Mouse (Mus musculus) spleen, adult 12 weeks (tissue): ENCODE data around the gene Gphn.
"Not testable (repeated sequence)": the region's sequence is repeated elsewhere in the genome, so short reads cannot be mapped to it uniquely, and the experiment has no call there.

ENCODE experiments used
- DNase-seq: peaks from one replicate; pipeline ENCODE4 v3.0.0; 2022; ENCODE audit warnings: low spot score

Gene Gphn

DNA sequence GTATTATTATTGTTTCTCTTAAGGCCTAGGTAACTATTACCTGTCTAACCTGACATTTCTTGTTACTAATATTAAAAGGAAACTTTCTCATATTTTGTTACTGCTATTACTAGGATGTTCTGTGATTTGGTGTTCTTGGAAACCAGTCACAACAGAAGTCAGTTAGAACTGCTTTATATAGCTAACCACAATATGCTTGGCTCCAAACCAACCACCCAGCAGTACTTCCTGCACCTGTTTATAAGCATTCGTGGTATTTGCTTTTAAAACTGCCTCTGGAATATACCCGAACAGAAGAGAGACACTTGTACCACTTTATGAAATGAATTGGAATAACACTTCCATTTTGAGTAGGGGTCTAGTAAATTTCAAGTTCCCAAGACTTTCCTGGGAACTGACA, 130.3 kb downstream of the Gphn start:
- no peak for DNase-seq

DNA sequence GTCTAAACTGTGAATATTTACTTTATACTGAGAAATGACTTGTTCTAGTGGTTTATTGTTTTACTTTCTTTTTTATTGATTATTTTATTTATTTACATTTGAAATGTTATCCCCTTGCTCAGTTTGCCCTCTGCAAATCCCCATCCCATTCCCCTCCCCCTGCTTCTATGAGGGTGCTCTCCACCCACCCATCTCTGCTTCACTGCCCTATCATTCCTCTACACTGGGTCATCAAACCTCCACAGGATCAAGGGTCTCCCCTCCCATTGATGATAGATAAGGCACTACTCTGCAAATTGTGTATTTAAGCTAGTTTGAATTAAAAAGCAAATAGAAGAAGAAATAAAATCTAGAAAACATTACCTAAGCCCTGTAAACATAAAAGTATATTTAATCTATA, 163.1 kb downstream of the Gphn start:
- no peak for DNase-seq

DNA sequence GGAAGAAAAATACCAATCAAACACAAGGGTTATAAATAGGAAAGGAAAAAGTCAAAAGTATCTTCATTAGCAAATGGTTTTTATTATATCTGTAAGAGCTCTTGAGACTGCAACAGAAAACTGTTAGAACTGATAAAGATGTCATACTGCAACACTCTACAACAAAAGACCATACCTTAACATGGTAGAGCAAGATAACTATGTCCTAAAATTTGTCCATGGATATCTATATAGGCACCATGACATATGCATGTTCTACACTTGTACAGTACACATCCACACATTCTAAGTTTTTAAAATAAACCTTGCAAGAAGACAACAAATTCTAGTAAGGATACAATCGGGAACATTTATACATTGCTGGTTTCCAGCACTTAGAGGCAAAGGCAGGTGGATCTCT, 169.1 kb downstream of the Gphn start:
- no peak for DNase-seq

DNA sequence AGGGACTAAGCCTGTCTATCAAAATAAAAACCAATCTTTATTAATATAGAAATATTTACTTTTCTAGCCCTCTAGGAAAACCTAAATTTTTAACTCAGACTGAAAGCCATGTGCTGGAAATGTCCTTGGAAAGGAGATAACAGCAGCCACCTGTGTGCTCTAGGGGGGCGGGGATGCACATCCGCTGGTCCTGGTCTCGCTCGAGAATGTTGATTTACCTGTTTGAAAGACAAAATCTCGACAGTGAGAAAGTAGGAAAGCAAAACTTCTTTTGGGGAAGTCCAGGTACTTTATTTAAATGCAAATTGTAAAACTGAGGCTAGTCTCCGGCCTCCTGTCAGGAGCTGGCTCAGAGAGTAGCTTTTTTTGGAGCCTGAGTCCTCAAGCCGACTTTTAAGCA, 181.3 kb downstream of the Gphn start:
- not testable (repeated sequence) for DNase-seq

DNA sequence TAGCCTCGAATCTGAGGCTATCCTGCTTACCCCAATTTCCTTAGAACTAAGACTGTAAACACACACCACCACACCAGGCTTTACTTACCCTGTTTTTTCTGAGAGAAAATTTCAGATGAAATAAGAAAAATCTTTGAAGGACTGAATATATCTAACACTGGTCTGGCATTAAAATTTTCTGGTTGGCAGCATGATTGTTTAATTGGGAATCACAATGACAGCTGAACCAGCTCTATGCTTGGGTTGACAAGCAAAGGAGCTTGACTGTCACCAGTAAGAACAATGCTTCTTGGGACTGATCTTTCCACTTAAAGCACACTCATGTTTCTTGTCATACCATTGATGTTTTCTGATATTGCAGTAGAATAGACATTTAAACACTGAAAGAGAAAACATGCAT, 296.0 kb downstream of the Gphn start:
- no peak for DNase-seq

DNA sequence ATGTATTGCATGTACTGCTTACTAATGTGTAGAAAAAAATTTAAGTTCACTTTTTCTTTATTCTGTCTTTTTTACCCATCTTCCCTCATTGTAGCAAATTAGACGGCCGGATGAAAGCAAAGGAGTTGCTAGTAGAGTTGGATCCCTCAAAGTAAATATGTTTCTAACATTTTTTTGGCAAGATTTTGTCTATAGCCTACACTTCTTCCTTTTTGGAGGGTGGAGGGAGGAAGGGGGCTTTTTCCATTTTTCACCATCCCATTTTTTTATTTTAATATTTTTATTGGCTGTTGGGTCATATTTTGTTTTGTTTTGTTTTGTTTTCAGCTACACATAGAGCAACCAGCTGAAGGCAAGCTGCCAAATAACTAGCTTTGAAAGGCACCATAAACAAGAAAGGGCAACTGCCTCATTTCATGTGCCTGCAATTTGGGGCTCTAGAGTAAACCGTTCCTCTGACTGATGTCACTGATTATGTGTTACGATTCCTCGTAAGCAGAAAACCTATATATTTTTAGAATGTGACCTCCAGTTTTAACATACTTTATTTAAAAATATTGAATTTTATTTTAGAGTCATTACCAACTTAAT, 296.7 kb downstream of the Gphn start:
- no peak for DNase-seq

DNA sequence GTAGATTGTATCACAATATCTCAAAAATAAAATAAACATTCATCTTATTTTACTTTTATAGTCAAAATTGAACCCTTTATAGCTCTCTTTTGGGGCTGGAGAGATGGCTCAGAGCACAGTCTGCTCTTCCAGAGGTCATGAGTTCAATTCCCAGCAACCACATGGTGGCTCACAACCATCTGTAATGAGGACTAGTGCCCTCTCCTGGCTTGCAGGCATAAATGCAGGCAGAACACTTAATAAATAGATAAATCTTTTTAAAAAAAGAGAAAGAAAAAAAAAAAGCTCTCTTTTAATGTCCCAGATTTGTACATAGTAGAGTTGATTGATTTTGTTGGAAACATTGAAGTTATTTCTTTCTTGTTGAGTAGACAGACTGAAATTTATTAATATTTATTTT, 311.4 kb downstream of the Gphn start:
- not testable (repeated sequence) for DNase-seq

DNA sequence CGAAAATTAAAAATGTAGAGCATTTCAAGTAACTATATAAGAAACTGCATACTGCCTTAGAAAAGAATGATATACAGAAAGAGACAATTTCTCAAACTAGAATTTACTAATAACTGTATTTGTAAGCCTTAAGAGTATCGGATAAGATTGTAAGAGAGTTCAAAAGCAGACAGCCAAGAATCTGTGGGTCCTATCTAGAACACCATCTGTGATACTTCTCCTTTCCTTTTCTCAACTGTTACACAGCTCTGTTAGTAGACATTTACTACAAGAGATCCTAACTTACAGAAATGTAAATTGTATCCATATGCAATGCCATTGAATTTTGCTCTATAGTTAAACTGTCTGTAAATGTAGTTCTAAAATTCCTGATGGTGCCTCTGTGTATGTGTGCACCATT, 324.7 kb downstream of the Gphn start:
- no peak for DNase-seq

DNA sequence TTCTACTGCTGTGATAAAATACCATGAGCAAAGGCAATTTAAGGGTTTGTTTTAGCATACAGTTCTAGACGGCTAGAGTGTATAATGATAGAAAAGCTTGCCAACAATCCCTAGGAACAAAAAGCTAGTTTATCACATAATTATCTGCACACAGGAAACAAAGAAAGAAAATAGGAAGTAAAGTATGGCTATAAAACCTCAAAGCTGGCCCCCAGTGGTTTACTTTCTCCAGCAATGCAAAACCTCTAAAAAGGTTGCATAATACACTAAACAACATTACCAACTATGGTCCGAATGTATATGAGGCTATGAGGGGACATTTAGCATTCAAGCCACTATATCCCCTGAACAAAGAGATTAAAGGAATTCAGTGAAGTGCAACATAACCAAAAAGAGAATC, 405.6 kb downstream of the Gphn start:
- DNase-seq = no peak

DNA sequence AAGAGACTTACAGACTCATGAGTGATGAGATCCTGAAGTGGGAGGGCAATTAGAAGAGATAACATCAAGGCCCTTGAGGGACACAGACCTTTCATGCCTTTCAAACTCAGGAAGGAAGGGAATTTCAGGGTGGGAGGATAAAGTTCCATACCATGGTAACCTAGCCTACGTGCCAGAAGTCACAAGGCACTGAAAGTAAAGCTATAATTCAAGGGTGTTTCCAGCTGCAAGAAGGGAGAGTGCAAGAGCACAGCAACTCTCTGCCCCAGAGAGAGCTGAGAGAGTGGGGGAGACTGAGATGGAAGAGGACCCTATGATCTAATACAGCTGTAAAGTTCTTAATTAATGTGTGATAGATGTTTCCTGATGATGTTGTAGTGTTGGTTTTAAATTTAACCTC, 413.3 kb downstream of the Gphn start:
- no peak for DNase-seq

DNA sequence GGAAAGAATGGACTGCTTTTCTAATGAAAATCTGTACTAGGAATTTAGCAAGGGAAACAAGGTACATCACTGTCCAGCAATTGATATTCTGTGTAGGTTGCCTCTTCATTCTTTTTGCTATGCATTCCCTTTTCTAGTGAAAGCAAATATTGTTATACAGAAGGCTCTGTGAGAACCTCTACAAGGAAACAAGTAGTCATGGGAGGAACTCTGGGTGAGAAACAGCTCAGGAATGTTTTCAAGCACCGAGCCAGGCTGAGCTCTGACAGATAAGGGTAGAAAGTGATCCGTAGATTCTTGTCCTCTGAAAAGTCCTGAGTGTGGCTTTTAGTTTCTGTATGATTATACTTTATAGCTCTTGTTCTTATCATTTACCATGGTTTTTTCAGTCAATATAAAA, 413.9 kb downstream of the Gphn start:
- DNase-seq = no peak

DNA sequence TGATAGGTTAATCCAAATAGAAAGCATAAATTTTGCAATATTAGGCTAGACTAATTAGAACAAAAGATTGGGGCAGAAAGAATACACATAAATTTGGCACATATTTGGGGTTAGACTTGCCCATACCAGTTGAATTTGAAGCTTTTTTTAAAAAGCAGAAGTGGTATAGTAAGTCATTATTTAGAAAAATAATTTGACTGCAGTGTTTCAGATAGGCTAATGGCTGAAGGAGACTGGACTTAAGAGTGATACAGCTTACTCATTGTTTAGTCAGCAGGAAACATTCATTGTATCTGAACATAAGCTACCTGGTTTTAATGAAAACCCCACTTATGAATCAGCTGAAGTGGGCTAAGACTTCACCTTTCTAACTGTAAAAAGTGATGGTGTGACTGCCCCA, 415.0 kb downstream of the Gphn start:
- no peak for DNase-seq

DNA sequence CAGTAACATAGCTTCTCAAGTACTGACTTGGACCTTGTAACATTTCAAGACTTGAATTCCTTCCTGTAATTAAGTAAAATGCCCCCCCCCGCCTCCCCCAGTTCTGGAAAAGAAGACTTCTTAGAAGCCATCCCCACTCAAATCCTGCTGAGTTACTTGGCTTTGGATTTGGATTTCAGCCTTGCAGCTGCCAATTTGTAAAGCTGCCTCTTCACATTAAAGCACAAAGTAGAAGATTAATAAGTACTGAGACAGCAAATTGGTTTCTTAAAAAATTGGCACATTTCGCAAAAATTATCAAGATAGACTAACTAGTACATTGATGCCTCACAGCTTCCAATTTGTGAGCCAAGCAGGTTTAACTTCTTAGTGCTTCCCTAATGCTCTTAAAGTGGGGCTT, 417.5 kb downstream of the Gphn start:
- DNase-seq = no peak

DNA sequence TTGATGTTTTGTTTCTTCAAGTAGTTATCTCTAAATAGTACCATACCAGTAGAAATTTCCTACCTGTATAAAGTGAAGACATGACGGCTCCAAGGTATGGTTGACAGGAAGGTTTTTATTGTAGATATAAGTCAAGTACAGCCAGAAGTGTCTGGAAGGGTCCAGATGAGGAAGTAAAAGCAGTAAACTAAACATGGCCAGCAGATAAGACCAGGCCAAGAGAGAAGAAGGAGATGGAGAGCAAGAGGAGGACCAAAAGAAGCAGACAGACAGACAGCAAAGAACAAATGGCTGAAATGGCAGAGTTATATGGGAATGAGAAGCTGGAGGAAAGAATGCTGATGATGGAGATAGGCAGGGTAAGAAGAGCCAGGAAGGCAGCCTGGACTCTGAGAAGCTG, 419.1 kb downstream of the Gphn start:
- DNase-seq = no peak

DNA sequence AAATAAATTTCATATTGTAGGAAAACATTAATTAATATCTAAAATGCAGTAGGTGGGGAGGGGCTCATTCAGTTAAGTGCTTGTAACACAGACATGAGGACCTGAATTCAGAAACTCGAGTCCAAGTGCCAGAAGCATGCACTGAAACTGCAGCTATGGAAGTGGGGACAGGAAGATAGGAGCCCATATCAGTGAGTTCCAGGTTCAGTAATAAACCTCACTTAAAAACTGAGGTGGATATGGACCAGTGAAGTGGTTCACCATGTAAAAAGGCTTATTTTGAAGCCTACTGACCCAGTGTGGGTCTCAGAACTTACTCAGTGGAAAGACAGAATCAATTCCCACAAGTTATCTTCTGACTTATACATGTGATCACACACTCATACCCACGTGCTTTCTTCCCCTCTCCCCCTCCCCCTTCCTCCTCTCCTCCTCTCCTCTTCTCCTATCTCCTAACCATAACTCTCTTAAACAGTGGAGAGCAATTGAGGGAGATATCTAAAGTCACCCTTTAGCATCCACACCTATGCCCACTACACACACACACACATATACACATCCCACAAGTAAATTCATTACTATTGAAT, 433.6 kb downstream of the Gphn start:
- DNase-seq = no peak

DNA sequence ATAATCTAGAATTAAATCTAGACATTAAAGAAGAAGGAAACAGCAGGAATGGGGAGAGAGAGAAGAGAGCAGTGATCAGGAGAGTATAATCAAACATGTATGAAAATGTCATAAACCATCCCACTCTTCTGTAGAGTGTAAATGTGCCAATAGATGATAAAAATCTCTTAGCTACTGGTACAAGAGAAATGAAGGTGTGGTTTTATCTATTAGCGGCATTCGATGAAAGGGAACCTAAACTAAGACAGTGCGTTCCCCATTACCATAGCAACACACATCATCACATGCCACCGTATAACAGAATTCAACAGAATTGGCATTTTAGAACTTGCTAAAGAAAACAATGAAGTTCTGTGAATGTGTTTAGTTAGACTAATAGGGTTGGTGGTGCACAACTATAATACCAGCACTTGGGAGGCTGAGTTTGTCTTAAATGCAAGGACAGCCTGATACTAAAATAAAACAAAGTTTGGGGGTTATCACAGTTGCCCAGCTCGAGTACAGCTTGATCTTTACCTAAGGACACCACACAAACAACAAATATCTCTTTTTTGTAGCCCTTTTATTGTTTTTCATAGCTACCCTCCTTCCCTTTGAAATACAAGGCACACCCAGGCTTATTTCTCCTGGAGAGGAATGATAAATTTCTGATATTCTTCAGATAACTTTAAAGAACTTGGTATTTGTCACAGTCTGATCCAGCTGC, 452.1 kb downstream of the Gphn start:
- DNase-seq = no peak

DNA sequence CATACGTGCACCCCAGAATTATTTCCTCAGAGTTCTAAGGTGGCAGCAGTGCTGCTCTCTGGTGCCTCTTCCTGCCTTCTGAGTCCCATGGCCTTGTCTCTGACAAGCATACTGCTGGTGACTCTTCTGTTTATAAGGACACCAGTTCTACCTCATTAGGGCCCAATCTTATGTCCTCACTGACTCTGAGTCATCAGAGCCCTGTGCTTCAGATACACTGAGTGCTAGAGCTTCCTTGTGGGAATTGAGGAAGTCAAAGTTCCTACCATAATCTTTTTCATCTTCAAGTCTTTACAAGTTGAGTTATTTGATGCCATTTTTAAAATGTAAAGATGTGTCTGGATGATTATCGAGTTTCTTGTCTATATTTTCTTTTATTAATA, 452.6 kb downstream of the Gphn start:
- DNase-seq = no peak

DNA sequence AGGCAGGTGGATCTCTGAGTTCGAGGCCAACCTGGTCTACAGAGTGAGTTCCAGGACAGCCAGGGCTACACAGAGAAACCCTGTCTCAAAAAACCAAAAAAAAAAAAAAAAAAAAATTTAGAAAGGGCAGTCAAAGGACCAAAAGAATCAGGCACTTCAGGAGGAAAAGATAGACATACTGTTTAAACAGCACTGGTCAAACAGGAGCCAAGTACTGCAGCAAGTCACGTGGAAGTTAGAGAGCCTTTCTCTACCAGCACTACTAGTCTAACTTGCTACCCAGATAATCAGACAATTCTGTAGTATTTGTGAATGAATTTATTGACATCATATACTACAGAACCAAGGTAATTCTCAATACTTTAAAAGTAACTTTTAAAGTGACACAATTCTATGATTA, 454.9 kb downstream of the Gphn start:
- no peak for DNase-seq

DNA sequence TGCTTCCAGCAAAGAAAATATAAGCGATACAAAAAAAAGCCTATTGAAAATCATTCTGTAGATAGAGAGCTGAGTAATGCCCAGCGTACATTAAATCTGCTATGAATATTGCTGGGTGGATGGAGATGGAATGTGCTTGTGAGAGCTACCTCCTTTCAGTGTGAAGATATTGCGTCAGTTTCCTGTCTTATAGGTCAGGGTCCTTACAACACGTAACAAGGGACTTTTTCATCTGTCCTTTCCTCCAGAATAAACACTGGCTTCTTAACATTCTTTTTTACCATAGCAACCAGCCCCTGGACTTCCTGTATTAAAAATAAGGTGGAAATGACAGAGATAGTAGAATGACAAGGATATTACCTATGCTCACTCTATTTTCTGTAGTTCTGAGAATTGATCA, 456.1 kb downstream of the Gphn start:
- DNase-seq = no peak

DNA sequence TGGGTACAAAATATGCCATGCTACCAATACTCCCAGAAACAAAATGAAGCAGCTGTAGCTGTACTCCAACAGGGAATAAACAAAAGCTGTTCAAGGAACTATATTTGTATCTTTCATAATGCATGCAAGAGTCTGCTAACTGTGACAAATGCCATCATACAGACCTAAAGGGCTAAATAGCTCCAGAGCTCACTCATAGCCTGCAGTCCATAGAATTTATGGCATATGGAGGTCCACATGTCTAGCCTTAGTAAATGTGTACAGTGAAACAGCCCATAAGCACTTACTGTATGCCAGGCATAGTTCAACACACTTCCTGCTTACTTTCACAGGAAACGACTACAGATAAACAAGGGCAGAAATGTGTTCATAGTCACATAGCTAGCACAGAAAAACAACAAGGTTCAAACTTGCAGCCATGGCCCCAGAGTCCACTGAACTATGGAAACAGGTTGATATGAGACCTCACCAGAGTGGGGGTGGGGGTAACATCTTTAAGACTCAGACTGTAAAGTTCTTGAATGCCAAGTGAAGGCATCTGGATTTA, 459.6 kb downstream of the Gphn start:
- no peak for DNase-seq

DNA sequence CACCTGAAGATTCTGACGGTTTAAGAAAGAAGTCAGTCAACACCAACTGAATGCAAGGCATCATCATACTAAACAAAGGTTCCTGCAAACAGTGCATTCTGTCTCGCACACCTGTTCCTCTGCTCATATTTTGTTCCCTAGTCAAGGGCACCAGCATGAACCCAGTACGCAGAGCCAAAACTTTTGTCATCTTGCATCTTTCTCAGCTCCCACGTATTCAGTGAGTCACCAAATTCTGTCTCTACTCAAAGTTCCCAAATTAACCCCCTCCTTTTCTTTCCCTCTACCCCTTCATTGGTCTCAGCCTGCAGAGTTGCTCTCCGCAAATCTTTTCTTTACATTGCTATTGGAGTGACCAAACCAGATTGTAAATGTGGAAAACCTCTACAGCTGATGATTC, 462.7 kb downstream of the Gphn start:
- DNase-seq = no peak

DNA sequence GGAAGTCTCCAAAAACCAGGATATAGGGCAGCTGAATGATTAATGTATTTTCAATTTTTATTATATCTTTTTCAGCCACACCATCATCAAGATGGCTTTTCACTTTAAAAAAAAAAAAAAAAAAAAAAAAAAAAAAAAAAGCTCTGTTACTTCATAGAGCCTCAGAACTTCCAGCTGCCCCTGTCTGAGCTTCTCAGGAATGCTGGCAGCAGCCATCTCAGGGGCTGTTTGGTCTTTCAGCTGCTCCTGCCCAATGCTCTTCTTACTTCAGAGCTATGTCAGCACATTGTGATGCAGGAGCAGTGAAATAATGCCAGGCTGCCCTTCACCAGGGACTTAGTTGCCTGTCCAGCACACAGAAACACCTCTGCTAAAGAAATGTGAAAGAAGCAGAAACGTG, 465.1 kb downstream of the Gphn start, which contains the start of gene Fam71d:
Gene Fam71d (plus strand): TSS at position 211 of the 400 bp plus-strand sequence.
- DNase-seq = no peak

DNA sequence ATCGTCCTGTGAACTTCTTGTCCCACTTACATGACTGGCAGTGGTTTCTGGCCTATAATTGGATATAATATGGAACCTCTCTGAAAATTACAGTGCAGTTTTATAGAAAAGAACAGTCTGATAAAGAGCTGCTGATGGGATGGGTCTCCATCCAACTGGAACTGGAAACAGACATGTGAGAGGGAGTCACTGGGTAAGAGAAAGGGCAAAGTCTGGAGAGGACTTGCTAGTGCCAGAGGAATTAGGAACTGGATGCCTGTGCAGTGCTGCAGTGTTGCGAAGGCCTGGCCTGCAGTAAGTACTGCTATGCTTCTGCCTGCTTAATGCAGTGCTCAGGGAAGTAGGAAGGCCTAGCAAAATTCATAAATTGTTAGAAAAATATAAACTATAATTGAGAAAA, 467.1 kb downstream of the Gphn start:
- DNase-seq = no peak

DNA sequence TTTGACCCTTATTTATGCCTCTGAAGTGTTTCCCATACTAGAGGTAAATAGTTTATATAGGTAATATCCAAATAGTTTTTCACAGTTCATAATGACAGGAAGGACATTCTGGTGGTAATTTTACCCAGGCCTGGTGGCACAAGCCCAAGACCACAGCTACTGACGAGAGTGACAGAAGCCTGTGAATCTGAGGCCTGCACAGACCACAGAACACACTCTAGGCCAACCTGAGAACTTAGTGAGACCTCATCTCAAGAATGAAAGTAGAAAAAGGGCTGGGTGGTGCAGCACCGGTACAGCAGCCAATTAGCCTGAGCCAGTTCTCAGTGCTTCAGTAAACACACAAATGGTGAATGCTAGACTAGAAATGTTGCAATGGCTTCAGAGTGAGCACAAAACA, 491.6 kb downstream of the Gphn start:
- no peak for DNase-seq
